Comparison of ENCODE assay signal across 18 mouse cellular contexts in genomic region chr3:56824157-56824556, GRCm38 (mm10).
"Had no signal": no experiment of that assay in that cellular context is flagged by ENCODE, and none has a peak within 500 bp of the region (broad histone marks: within the 10 kb centered on the region; RNA-seq: fewer than 3 reads in every experiment).

No protein-coding gene starts in this region.

- H3K27ac ChIP-seq: kidney, embryonic 15.5 days; left cerebral cortex, adult 2 months; liver, embryonic 13.5 days; midbrain, embryonic 15.5 days; neural tube, embryonic 13.5 days; stomach, embryonic 15.5 days had no signal

- H3K4me1 ChIP-seq: kidney, embryonic 15.5 days; liver, embryonic 13.5 days; midbrain, embryonic 15.5 days; neural tube, embryonic 13.5 days; stomach, embryonic 15.5 days had no signal

- ATAC-seq: midbrain, embryonic 15.5 days had no signal

- H3K27me3 ChIP-seq: kidney, embryonic 15.5 days; liver, embryonic 13.5 days; midbrain, embryonic 15.5 days; neural tube, embryonic 13.5 days; stomach, embryonic 15.5 days had no signal

- H3K4me2 ChIP-seq: kidney, embryonic 15.5 days; liver, embryonic 13.5 days; midbrain, embryonic 11.5 days; midbrain, embryonic 15.5 days; neural tube, embryonic 13.5 days; stomach, embryonic 15.5 days had no signal

- DNase-seq: kidney, postnatal 10 days; kidney, postnatal 36 days; layer of hippocampus, postnatal 36 days; liver, embryonic 13.5 days; lung, adult 2 months; lung, postnatal 14 days; lung, postnatal 4 days; retina, postnatal 1 day; right cerebral cortex, postnatal 25 days; spleen, adult 18-20 months; thymus, postnatal 25 days had no signal

- H3K36me3 ChIP-seq: kidney, embryonic 15.5 days; liver, embryonic 13.5 days; midbrain, embryonic 15.5 days; neural tube, embryonic 13.5 days; stomach, embryonic 15.5 days had no signal

- H3K9me3 ChIP-seq: kidney, embryonic 15.5 days; liver, embryonic 13.5 days; midbrain, embryonic 15.5 days; neural tube, embryonic 13.5 days; stomach, embryonic 15.5 days had no signal

- H3K4me3 ChIP-seq: kidney, embryonic 15.5 days; left cerebral cortex, adult 2 months; liver, embryonic 13.5 days; midbrain, embryonic 15.5 days; myocyte; neural tube, embryonic 13.5 days; stomach, embryonic 15.5 days had no signal

- H3K9ac ChIP-seq: kidney, embryonic 15.5 days; liver, embryonic 13.5 days; midbrain, embryonic 15.5 days; neural tube, embryonic 13.5 days; stomach, embryonic 15.5 days had no signal
